Mouse (Mus musculus): ENCODE measurements around the gene Amotl1.

DNA sequence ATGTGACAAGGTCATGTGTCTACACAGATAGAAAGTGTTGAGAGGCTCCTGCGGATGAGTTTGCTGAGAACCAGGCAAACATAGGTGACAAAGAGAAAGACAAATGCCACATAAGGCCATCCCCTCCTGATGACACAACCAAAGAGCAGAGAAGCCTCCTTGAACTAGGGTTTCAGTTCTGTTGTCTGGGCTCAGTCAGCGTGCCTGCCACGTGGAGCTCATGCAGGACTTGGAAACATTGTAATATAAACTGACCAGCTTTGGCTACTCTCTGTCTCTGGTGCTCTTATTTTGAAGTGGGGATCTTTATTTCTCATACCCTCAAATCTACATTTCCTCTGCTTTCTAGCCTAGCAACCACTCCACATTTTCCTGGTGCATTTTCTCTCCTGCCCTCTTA is 8.6 kb downstream of the Amotl1 start:
- TF ChIP-seq CTCF (conservative IDR thresholded peaks at IDR 0.05; ENCODE audit: low read length) (no peak), POU5F1 (IDR thresholded peaks at IDR 0.05; ENCODE audit: borderline replicate concordance, low read length) (no peak)

Measured in E14TG2a.4 (cell line).